Mouse (Mus musculus) MEL-GATA-1-ER (cell line): Measurements from ENCODE around the gene Wars2.
A peak's percentile ranks its signal among the peaks of the same experiment; 100 is the strongest.

Source experiments
- DNase-seq: peaks from one replicate; pipeline ENCODE4 v3.0.0-alpha.2; 2012; ENCODE audit warnings: low read depth; ENCODE audit errors: extremely low read depth

Gene Wars2

DNA sequence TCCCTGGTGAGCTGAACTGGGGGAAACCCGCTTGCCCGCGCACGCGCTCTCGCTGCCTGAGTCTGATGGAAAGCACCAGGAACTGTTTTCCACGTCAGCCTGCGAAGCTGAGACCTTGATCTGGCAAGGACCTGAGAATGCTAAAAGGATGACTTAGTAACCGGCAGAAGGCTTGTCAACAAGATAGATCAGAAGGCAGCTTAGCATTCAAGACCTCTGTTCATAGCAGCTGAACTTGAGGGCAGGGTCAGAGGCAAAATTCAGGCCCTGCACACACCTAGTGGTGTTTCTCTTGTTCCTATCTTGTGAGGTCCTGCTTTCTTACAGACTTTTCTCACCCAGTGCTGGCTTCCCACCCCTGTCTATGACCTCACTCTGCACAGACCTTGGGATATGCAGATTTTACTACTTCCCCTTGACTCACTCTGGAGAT lies 122.6 kb downstream of the Wars2 start:
- peak; percentile 82 for DNase-seq

DNA sequence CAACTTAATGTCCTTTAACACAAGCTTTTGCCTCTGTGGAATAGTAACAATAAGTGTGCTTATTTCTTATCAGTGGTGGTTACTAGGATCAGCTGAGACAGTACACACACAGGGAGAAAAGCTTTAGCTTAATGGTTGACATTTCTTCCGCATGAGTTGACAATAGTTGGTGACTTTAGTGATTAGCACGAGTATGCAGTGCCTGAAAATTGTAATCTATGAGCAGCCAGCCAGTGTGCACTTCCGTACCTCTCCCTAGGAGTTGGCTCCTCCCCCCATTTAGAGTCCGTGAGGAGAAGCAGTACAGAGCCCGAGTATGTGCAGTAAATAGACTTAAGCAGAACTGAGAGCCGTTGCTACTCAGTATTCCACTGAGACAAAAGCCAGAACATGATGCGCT lies 123.8 kb downstream of the Wars2 start:
- peak; percentile 100 for DNase-seq

DNA sequence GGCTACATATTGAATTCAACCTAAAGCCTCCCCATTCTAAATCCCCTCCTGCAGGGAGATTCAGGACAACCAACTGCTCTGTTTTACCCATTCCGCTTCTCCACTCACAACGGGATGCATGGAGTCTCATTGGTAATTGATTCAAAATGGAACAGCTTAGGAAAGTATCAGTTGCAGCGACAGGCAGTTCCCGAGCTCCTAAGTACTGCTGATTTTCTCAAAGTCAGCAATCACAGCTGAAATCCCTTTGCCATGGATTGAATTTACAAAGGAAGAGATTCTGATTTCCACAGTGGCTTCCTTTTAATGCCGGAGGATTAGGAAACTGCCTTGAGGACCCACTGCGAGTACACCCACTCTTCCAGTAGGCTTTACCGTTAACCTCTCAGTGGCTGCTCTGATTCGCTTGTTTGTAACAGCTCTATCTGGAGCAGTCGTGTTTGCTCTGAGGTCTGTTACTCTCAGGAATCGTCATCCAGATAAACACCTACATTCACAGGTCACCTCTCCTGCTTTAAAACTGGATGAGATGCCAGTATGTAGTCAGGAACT lies 126.0 kb downstream of the Wars2 start:
- DNase-seq, result no peak

DNA sequence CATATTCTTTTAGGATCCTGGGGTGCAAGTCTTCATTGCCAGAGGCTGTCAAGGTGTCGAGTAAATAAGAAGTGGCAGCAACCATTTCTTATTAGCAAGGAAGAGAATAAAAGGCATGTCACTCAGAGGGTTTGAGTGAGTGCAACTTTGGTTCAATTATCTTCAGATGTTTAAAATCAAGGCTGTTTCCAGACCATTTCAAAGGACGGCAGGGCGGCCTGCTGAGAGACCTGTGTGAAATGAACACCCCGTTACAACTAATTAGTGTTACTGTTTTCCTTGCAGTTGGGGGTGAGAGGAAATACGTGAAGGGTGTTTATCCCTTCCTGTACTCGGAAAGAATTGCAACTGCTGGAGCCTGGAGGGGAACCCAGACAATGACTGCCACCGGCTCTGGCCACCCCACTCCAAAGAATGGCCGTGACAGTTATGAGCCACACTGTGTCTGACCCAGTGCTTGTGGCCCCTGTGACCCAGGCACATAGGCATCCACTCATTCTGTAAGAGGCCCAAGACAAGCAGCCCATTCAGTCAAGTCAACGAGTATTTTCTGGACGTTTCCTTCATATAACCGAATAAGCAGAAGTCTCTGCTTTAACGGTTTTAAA lies 137.2 kb downstream of the Wars2 start:
- DNase-seq, result no peak

DNA sequence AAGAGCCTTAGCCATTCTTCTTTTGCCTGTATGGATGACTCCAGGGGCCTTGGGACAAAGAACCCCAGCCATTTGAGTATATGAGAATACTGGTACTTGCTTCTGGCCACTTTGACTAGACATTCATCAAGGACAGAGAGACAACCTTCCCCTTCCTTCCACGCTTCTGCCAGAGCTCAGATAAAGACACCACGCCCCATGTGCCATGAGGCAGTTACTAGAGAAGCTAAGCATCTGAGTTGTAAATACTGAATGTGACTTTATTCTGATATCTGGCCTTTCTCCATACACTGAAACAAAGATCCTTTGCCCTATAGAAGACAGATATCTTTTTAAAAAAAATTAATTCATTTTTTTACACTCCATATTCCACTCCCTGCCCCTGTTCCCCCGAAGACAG lies 138.8 kb downstream of the Wars2 start:
- peak; percentile 75 for DNase-seq

DNA sequence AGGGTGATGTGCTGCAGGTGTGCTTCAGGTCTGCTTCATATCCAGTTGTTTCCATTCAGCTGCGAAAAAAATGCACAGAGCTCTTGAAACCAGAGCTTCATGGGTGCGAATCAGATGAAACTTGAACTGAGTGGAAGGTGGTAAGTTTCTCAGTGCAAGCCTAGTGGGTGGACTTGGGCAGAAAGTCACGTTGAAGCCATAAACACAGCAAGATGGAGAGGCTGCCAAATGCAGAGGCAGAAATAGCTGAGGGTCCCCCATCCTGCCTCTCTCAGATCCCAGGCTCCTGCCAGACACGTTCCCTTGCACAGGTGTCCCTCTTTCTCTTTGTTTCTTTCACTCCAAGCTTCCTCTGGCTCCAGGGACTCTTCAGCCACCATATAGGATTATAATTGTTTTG lies 140.6 kb downstream of the Wars2 start:
- no peak for DNase-seq

DNA sequence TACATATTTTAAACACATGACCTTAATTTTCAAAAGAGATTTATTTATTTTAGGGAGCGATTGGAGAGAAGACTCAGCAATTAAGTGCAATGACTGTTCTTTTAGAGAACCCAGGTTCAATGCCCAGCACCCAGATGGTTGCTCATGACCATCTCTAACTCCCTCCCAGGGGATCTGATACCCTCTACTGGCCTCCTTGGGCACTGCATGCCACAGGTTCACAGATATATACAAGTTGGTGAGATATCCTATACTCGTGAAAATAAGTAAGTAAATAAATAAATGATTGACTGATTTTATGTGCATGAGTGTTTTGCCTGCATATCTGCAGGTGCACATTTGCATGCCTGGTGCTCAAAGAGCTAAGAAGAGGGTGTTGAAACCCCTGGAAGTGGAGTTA lies 147.4 kb downstream of the Wars2 start:
- DNase-seq, result peak; percentile 56
